Mouse (Mus musculus): Measurements from ENCODE around the gene 2410131K14Rik.

The 2410131K14Rik gene

DNA sequence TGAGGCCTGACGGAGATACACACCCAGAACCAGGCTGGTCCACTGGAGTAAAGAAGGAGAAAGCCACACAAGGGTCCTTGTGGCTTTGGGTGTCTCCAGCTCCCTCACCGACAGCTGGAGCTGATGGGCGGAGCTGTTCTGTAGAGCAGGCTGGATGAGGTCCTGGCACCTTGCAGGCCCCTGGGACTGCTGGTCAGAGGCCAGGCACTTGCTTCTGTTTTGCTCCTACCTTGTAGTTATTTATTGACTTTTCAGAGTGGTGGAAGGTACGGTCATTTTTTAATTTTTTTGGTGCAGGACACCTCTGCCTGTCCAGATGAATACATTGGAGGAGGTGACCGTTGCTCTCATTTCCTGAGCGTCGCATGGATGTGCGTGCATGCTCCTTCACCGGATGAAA lies 16.2 kb downstream of the 2410131K14Rik start:
- DNase-seq (ENCODE audit: low spot score): no peak

DNA sequence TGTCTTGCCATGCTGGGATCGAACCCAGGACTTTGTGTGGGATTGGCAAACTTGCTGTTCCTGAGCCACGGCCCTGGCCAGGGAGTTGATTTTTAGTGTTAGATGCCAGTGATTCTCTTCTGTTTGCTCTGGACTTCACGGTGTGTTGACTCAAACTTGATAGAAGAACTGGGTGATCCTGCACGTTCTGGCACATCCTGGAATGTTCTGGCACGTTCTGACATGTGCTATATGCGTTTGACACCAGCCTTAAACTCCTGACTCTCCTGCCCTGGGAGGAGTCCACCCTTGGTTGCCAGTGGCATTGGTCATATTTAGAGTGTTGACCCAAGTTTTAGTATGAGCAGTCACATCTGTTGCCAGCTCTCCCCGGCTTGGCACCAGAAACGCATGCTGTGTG lies 17.4 kb downstream of the 2410131K14Rik start:
- DNase-seq (ENCODE audit: low spot score): no peak

DNA sequence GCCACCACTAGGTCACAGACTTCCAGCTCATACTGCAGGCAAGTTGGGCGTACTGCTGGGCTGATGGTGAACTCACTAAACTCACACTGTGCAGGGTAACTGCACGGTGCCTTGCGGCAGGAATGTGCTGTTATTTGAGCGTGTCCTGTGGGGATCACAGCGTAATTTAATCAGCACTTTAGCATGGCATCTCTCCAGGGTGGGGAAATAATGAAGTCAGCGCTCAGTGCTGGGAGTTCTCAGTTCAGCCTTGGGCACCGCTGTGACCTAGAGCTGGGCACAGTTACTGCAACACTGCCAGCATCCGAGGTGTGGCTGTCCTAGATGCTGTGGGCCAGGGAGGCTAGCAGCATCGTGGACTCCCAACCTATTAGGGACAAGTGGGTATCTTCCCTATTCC lies 19.3 kb downstream of the 2410131K14Rik start:
- DNase-seq (ENCODE audit: low spot score): peak; percentile 77

DNA sequence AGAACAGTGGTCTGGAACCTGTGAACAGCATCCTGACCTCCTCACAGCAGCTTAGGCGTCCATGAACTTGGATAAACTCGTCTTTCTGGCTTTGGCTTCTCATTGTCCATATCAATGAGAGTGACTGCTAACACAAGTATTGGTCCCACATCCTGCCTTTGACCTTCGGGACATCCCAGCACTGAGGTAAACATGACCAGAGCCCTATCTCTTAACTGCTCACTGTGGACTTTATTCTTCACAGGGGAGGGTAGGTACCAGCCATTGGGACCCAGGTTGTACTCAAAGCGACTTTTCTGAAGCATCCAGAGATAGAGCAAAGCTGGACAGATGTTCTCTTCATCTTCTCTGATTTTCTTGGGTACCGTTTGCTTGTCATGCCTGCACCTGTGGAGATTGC lies 20.3 kb downstream of the 2410131K14Rik start:
- DNase-seq (ENCODE audit: low spot score): no peak

DNA sequence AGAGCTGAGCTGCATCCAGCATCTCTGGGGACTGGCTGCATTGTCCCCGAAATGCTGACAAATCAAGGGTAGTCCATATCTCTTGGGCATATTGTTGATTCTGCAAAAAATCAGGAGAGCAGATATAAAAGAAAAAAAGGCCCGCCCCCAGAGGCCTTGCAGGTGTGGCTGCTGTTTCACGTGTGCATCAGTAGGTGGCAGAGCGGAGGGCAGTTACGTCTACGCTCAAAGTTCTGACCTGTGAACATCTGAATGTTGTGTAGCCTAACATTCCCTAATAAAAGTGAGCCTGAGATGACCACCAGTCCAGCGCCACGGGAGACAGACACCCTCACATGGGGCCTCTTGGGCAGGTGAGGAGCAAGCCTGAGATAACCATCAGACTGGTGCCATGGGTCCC lies 21.3 kb downstream of the 2410131K14Rik start:
- no peak for DNase-seq (ENCODE audit: low spot score)

DNA sequence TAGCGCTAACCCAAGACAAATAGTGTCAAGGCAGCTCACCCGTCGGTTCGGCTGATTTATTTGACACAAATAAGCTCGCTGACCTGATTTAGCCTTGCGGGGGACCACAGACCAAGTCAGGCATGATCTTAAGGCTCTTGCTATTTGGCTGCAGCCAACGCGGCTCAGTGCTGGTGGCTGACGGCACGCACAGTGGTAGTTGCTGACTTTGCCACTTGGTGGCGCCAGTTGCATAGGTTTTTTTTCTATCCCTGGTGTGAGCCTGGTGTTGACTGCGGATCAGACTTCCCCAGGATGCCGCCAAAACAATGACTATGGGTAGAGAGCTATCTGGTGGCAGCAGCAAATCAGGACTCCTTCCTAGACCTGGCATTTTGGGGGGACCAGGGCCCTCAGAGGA lies 24.0 kb downstream of the 2410131K14Rik start:
- peak; percentile 74 for DNase-seq (ENCODE audit: low spot score)

DNA sequence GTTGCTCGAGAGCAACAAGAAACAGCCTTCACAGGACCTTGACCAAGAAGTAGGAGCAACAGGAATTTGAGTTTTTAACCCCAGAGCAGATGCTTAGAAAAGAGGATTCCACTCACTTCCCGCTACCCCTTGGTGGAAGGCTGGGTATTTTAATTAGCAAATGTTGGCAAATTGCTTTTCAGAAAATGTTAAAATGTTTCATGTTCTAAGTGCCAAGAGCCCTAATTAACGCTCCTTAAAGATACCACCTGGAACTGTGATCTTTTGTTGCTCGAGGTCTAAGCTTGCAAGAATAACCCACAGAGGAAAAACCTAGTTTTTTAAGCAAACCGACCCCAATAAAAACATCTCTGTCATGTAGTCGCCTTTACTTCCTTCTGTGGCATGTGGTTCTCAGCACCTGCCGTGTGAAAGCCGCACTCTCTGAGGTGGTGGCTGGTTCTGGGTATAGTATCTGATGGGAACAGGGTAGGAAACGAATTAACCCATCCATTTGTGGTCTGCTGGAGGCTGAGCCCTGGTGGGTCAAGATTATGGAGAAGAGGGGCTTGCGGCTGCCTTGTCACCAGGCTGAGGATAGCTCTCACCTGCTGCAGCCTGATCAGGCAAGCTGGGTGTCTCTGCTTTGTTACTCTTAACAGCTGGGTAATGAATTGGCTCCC lies 26.6 kb downstream of the 2410131K14Rik start:
- DNase-seq (ENCODE audit: low spot score): no peak

DNA sequence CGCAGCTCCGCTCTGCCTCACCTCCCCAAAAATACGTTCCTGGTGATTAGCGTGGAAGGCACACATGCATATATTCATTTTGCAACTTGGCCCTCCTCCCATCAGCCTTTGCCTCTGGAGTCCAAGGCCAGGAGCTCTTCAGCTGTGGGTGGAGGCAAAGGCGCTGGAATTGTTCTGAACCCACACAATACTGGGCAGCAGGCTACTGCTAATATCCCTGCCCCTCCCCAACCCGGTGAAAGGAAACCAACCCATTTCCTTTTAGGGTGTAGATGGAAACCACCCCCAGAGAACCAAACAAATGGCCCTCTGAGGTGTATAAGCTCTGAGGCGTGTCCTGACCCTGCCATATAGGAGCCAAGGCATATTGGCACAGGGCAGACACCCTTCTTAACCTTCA lies 28.4 kb downstream of the 2410131K14Rik start:
- no peak for DNase-seq (ENCODE audit: low spot score)

DNA sequence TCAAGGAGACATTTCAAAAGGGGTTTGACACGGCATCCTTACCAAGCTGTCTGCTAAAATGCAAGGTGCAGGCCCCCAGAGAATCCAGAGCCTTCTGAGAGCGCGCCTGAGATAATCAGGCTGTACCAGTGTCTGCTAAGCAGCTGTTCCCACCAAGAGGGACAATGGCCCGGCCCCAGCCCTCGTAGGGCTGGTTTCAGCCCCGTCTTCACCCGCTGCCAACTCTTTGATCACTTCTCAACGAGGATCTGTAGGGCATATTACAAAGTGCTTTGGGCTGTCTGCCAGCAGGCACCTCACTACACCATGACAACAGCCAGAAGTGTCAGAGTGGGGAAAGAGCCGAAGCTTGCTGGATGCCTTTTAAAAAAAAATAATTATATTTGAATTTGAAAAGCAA lies 29.5 kb downstream of the 2410131K14Rik start:
- peak; percentile 67 for DNase-seq (ENCODE audit: low spot score)

DNA sequence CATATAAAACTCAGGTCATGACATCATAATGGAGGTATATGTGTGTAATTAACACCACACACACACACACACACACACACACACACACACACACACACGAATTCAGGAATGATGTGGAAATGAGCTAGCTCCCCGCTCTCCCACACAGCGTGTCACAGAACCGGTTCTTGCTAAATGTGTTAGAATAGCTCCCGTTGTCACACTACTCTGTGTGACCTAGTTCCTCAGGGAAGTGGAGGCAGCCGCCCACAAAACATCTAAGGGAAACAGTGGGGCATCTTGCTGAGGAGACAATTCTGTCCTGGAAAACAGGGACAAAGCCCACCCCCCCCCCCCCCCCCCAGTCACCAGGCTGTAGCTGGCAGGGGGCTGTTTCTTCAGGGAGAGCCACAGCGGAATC lies 31.3 kb downstream of the 2410131K14Rik start:
- DNase-seq (ENCODE audit: low spot score): no peak

DNA sequence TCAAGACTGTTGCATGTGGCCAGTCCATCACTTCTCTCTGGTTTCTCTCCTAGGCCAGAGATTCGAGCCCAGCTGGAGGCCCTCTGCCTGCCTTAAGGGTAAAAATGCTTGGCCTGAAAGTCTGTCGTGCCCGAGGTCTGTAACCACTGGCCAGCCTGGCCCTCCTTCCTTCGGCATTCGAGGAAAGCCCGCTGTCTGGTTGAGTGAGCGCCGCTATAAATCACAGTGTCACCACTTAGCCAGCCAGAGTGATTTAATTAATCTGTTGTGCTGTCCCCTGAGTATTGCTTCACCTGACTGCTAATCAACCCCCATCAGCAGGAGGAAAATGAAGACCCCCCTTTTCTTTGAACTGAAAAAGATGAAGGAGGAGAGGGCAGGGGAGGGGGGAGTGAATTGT lies 31.7 kb downstream of the 2410131K14Rik start:
- DNase-seq (ENCODE audit: low spot score): peak; percentile 54

DNA sequence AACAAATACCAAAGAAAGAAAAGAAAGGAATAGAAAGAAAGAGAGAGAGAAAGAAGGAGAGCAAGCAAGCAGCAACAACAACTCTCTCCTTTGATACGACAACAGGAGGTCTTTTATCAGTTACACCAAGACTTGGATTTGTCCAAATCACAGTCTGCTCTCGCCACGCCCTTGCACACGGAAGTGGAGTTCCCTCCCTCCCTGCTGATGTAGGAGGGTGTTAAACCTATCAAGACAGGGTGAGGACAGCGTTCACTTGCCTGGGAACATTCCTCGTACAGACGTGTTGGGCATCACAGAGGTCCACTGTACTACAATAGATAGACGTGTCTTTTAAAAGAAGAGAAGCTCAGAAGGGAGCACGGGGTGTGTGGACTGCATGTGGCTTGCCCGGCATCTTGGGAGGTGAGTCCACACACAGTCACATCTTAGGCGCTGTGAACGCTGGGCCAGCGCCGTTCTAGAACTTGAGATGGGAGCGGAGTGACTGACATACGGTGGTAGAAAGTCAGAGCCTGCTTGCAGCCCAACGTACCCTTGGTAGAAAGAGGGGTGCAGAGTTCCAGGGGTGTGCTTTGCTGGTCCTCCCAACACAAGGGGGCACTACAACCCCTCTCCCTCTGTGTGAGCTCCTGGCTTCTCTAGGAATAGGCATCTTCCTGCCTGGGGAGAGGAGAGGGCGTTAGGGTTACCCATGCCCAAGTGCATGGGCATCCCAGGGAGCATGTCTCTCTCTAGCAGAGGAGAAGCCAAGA lies 32.9 kb downstream of the 2410131K14Rik start:
- no peak for DNase-seq (ENCODE audit: low spot score)

DNA sequence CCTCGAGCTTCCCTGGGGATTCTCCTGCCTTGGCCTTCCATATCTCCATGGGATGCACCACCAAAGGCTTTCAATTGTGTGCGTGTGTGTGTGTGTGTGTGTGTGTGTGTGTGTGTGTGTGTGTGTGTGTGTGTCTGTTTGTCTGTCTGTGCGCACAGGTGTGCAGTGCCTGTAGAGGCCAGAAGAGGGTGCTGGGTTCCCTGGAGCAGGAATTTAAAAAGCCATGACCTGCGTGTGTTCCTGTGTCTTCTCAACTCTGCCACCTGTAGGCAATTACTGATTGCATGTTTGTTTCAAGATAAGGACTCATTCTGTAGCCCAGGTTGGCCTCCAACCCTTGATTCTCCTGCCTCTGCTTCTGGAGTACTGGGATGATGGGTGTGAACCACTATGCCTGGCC lies 46.4 kb downstream of the 2410131K14Rik start:
- no peak for DNase-seq (ENCODE audit: low spot score)

DNA sequence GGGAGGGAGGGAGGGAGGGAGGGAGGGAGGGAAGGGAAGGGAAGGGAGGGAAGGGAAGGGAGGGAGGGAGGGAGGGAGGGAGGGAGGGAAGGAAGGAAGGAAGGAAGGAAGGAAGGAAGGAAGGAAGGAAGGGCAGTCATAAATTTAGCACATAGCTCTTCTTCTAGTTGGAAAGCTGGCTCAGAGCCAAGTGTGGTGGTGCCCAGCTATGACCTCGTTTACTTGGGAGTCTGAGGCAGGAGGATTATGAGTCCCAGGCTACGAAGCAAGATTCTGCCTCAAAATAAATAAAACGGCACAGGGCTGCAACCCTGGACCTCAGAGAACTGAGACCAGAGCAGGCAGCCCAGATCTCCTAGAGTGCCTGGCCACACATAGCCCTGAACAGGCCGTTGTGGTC lies 47.4 kb downstream of the 2410131K14Rik start:
- no peak for DNase-seq (ENCODE audit: low spot score)

DNA sequence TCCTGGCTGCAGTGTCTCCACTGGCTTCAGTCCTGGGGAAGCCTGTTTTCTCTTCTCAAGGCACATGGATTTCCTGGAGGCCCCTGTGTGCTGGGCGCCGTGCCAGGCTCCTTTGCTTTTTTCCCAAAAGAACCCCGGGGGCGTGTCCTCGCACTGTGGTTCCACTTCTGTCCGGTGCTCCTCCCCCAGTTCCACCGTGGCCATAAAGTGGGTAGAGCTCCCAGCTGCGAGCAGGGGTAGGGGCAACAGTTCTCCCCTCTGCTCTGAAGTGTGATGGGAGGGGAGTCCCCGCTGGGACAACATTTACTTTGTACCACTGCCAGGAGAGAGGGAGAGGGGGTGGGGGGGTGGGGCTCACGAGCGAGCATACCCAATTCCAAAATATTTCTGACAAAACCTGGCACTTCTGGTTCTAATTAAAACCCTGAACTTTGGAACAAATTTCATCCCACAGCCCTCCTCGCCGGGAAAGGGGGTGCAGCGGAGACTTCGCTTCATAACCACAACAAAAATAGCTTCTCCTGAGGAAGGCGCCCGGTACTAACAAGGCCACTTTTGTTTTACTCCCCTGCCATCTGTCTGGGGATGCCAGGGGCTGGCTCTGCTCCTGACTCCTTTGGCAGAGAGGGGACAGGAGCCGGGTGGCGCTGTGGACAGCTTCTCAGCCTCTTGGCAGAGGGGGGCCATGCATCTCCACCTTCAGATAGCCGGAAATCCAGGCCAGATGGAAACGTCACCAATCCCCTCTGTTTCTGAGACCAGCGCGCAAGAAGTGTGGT lies 49.2 kb downstream of the 2410131K14Rik start:
- DNase-seq (ENCODE audit: low spot score): peak; percentile 89

DNA sequence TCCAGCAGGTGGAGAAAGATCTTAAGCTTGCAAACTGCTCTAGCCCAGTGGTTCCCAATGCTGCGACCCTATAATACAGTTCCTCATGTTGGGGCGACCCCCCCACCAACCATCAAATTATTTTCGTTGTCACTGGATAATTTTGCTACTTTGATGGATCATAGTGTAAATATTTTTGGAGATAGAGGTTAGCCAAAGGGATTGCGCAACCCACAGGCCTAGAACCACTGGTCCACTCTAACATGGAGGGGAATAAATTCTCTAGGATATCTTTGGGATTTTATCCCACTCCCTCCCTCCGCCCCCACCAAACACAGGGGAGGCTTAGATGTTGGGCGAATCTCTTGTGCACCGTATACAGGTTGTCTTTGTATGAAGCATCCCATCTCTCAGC lies 49.8 kb downstream of the 2410131K14Rik start:
- no peak for DNase-seq (ENCODE audit: low spot score)

DNA sequence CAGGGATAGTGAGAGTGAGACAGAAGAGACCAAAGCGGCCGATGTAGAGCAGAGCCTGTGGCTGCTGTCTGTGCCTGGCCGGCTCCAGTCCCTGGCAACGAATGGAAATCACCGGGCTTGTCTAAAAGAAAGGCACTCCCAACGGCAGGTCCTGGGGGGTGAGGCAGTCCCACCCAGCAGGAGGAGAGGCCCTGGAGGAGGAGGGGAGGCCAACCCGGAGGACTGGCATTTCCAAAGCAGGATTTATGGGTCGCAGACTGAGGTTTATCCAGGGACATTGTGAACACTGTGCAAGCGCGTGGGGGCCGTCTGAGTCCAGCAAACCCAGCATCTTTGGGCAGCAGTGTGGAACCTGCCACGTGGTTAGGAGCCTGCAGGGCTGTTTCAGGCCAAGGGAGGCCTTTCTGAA lies 52.3 kb downstream of the 2410131K14Rik start:
- DNase-seq (ENCODE audit: low spot score): no peak

DNA sequence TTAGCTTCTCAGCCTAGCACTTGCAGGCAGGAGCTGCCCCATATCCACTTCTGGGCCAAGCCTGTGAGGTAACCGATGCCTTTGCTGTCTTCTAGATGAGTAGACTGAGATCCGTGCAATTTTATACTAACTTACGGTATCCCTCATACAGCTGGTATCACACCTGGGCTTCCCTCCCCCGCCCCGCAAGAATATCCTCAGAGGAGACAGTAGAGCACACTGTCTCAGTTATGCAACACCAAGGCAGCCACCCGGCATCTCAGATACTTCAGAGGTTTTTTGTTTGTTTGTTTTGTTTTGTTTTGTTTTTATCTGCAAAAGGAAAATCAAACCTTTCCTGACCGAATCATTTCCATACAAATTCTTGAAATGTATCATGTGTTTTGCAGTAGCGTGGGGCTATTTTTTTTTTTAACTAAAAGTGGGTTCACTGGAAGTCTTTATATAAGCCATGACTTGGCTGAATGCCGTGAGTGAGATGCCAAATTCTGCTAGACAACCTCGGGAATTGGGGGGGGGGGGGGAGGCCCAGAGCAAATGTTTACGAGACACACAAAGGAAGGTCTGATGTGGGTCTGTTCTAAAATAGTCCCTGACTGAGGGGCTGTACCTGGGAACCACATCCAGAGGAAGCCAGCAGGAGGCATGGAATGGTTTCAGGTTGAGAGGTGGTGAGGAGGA lies 54.8 kb downstream of the 2410131K14Rik start:
- no peak for DNase-seq (ENCODE audit: low spot score)

DNA sequence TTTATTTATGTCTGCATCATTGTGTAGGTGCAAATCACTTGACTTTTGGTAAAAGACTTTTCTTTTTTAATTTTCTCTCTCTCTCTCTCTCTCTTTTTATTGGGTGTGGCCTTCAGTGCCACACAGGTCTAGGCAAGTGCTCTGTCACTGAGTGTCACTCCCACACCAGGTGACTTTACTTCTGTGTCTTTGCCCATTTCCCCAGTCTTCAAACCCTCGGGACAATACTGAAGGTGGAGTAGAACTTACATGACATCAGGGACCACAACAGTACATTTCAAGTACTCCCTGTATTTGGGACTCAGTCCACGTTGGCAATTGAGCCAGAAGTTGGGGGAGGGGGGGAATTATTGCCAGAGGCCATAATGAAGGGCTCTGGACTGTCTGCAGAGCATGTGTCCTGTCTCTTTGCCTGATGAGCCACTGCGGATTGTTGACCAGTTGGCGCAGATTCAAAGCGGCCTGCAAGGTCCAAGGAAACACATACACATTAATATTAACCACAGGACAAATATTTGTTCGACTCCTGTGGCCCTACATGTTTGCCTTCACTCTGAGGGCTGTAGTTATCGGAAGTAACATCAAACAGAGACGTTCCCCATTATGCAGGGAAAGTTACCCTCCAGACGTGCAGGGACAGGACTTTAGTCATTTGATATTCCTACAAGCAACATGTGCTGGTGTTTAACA lies 57.6 kb downstream of the 2410131K14Rik start:
- no peak for DNase-seq (ENCODE audit: low spot score)

DNA sequence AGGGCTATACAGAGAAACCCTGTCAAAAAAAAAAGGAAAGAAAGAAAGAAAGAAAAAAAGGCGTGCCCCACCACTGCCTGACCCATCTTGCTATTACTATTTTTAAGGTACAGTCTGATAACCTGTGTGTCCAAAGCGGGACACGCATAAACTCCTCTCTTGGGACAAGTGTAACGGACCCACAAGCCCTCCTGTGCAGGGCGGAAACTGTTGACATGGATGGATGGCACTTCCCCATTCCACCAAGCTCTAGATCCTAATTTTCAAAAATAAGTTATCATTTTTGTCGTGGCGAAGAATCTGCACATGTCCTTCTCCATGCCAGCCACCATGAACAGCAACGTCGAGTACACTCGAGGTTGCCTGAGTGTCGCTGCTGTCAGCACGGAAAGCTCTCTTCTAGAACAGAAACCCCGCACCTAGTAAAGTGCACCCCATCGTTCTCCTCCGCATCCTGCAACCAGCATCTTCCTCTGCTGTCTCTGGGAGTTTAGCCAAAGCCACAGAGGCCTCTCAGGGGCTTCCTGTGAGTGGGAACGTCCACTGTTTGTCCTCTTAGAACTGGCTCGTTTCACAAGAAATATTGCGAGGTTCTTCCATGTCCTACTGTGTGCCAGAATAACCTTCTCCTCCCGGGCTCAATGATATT lies 60.1 kb downstream of the 2410131K14Rik start:
- DNase-seq (ENCODE audit: low spot score): no peak

DNA sequence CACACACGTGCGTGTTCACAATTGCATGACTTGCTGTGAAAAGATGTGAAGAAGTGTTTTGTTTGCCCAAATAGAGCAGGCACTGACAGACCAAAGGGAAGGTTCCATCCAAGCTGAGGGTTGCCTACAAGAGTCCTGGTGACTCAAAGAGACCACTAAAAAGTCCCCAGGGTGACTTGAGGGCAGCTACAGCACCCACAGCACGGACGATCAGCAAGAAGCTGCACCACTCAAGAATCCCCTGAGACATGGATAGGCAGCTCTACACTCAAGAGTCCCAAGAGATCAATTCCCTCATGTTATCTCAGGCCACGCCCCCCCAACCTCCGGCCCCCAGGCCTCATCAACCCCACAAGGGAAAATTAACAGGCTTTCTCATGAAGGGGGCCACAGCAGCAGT lies 65.4 kb downstream of the 2410131K14Rik start:
- no peak for DNase-seq (ENCODE audit: low spot score)

All from MN1 (cell line).